Mouse (Mus musculus): Measurements from ENCODE around the gene Usp33.

The Usp33 gene

GRCm38 (mm10) chr3:152400441-152400840, 54.2 kb downstream of the Usp33 start:
- DNase-seq (ENCODE audit: extremely low read depth, insufficient read length, low spot score), result no peak

DNA sequence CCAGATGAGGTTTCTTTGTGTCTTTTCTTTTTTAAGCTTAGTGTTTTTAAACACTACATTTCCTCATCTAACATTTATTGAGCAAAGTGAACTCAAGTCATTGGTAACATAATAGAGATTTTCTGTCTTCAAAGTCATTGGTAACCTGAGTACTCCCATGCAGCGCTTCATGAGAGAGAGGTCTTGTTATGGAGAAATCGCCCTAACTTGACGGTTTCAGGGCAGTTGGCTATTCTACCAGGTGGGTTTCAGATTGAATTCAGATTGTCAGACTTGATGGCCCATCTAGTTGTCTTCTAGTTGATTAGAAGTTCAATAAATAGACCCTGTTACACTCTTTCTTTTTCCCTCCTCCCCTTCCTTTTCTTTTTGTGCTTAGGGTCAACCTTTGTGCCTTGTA, 54.6 kb downstream of the Usp33 start:
- DNase-seq (ENCODE audit: extremely low read depth, insufficient read length, low spot score), result no peak

DNA sequence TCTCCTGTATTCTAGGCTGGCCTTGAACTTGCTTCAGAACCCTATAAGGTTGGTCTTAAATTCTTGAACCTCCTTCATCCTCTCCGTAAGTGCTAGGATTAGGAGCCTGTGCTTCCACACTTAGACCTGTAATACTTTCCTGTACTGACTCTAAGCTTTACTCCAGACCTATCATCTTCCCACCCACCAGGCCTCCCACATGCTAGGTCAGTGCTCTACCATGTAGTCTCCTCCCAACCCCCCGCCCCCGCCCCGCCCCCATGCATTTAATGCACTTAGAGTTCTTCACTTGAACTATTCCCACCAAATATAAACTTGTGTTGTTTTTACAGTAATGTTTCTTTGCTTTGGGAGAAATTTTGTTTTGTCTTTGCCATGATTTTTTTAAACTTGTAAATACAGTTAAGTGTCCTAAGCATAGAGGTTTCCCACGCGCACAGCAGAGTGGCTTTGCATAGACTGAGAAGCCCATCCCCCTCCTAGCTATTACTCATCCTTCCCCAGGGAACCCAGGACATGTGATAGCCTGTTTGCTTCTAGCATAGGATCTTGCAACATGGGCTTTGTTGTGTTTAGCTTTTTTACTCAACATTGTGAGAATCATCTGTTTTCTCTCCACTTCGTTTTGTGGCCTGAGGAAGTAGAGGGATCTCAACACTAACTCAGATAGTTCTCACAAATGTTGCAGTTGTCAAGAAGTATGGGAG, 55.8 kb downstream of the Usp33 start:
- DNase-seq (ENCODE audit: extremely low read depth, insufficient read length, low spot score), result peak; percentile 57

DNA sequence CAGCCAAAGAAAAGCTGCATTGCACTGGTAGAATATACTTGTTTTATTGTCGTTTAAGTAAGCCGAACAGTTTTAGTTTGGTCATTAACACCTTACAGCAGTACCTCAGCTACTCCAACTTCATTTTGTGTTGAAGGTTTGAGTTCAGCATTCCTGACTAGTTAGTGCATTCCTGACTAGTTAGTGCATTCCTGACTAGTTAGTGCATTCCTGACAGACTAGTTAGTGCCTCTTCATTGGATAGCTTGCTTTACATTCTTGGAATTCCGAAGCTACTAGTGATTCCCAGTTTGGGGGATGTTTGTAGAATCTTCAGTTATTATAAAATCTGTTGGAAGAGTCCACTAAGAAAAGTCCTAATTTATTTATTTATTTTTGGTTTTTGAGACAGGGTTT, 56.4 kb downstream of the Usp33 start:
- no peak for DNase-seq (ENCODE audit: extremely low read depth, insufficient read length, low spot score)

- DNase-seq (ENCODE audit: extremely low read depth, insufficient read length, low spot score), result no peak
Measured at GRCm38 (mm10) chr3:152403827-152404226, 57.5 kb downstream of the Usp33 start.

DNA sequence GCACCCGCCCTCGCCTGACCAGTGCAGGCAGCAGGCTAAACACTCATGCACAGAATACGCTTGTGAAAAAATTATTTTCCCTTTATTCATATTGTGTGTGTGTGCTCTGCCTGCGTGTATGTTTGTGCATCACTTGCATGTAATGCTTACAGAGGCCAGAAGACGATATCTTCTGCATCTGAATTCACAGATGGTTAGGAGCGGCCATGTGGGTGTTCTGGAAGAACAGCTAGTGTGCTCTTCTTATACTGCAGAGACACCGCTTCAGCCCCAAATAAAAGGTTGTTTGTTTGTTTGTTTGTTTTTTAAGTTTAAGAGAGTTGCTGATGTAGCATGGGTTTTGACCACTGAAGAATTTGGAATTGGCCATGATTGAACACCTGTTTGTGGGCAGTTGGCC, 59.1 kb downstream of the Usp33 start:
- no peak for DNase-seq (ENCODE audit: extremely low read depth, insufficient read length, low spot score)

DNA sequence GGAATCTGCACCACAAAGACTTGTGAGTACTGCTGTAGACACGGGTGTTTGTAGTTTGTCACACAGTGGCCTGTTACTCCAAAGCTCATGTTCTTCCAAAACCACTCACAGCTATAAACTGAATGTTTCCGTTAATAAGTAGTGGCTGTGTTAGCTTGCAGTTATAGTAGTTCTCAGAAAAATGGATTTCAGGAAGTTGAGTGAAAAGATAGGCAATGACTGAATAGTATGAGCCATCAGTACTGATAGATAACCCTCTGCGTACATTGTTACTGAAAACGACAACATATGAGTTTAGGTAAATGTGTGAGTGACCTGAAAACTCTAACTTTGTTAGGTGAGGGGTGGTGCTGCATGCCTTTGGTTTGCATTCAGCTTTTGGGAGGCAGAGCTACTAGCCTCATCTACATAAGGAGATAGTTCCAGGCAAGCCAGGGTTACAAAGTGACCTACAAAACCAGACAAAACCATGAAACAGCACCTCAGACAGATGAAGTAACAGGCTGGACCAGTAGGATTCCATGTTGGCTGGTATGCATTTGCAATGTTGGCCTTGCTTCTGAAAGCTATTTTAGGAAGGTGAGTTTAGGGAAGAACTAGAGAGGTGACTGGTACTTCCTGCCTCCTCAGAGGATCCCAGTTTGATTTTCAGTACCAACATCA, 59.8 kb downstream of the Usp33 start:
- no peak for DNase-seq (ENCODE audit: extremely low read depth, insufficient read length, low spot score)

DNA sequence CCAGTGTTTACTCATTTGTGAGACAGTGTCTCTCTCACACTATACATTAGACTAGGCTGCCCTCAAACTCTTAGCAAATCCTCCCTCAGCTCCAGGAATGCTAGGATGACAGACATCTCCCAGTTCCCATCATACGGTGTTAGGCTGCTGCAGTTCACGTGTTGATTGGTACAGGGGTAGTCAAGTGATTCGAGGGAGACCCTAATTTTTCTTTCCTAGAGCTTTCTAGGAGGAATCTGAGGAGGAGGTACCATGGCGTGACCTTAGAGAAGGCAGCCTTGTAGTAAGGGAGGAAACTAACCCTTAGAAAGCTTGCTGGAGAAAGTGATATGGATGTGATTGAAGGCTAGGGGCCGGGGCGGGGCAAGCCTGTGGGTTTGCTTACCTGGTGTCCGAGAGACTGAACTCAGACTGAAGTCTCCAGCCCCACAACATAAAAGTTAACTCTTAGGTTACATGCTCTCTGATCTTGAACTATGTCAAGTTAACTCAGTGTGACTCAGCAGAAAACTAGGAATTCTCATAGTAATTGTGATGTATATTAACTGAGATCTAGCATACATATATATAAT, 64.8 kb downstream of the Usp33 start:
- no peak for DNase-seq (ENCODE audit: extremely low read depth, insufficient read length, low spot score)

GRCm38 (mm10) chr3:152412362-152412761, 66.1 kb downstream of the Usp33 start:
- no peak for DNase-seq (ENCODE audit: extremely low read depth, insufficient read length, low spot score)

GRCm38 (mm10) chr3:152428925-152429324, 82.6 kb downstream of the Usp33 start:
- DNase-seq (ENCODE audit: extremely low read depth, insufficient read length, low spot score), result no peak

DNA sequence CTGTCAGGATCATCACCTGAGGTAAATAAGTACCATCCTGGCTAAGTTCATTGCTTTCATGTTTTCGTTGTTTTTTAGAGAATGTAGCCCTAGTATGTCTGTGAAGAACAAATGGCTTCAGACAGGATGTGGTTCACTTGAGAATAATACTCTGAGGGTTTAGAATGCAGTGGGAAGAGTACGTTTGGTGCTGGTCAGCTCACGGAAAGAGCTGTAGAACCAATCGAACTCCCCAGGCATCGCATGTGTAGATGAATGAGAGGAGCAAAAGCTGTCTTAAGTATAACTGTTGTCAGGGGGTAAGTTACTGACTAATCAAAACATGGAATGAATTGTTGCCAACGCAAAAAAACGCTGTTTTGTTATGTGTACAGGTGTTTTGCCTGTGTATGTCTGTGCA, 86.4 kb downstream of the Usp33 start:
- no peak for DNase-seq (ENCODE audit: extremely low read depth, insufficient read length, low spot score)

GRCm38 (mm10) chr3:152435590-152435989, 89.3 kb downstream of the Usp33 start:
- no peak for DNase-seq (ENCODE audit: extremely low read depth, insufficient read length, low spot score)

DNA sequence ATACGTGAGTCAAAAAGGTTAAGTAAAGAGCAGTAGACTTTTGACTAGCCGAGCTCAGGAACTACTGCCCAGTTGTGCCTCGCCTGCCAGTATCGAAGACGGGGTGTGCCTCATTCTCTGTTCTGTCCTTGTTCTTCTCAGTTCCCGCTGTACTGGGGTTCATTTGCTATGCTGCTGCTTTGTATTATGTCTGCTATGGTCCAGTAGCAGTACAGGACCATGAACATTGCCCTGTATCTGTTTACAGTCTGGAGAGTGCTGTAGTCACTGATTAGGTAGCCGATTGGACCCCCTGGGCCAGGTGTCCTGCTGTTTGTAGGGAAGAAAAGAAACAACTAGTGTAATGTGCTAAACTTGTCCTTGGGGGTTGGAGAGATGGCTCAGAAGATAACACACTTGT, 91.8 kb downstream of the Usp33 start:
- DNase-seq (ENCODE audit: extremely low read depth, insufficient read length, low spot score), result no peak

GRCm38 (mm10) chr3:152442795-152443194, 96.5 kb downstream of the Usp33 start:
- DNase-seq (ENCODE audit: extremely low read depth, insufficient read length, low spot score), result no peak

Data from 3134 (cell line).